Mouse (Mus musculus): ENCODE data around the gene Suclg2. TPM values are rescaled to one million over a fixed set of nuclear protein-coding genes. Genes with fewer than 3 reads are reported as not detected.

Gene Suclg2
- polyA plus RNA-seq, 1 experiment from 2014 or later: 12.6 TPM

DNA sequence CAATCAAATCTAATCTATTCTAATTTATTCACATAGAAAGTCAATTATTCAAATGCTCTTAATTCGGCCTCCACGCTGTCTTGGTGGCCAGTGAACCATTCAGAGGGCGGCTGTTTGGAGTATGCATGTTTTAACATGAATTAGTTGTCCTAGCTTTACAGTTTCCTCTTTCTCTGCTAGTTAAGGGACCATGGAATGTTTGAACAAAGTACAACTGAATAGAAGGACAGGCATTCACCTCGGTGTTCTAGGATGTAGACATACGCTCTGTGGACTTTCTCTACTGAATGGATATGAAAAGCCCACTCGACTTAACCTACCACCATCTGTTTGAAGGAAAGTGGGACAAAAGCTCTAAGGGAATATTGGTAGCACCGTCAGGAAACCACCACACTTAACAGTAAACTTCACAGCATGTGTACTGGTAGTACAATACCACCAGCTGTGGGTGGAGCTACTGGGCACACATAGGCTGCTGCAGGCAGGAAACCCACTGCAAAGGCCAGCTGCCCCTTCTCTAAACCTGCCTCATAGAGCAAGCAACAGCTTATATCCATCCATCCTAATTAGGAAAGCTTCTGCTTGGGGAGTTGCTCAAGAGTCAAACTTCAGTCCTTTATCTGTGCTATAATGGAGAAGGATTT, 172.3 kb downstream of the Suclg2 start:
- Histone ChIP-seq H3K4me1 (ENCODE audit: control insufficient read depth, insufficient read depth, low read length) (peaks cover 3% of the 10 kb centered on the region; the same call in 1 of the 2 replicates), H3K27me3 (ENCODE audit: control insufficient read depth, insufficient read depth, low read depth, low read length) (no peaks in the 10 kb centered on the region), H3K9me3 (replicated peaks; ENCODE audit: control insufficient read depth, low read length, poor library complexity, severe bottlenecking) (no peaks in the 10 kb centered on the region), H3K4me2 (ENCODE audit: low read length) (no peak overlapping the region), H3K9ac (ENCODE audit: low read depth, low read length) (no peak overlapping the region), H3K27ac (ENCODE audit: low read length) (no peak overlapping the region), H3K4me3 (ENCODE audit: low read depth, low read length) (no peak overlapping the region), H3K36me3 (ENCODE audit: control insufficient read depth, insufficient read depth, low read length) (no peaks in the 10 kb centered on the region)
- no peak for ATAC-seq
- 37% methylated on average over 7 of the region's 7 CpGs for WGBS

GRCm38 (mm10) chr6:95545714-95546113, 172.9 kb downstream of the Suclg2 start:
- H3K9me3 ChIP-seq (replicated peaks; ENCODE audit: control insufficient read depth, low read length, poor library complexity, severe bottlenecking): no peaks in the 10 kb centered on the region
- H3K9ac ChIP-seq (ENCODE audit: low read depth, low read length): no peak overlapping the region
- H3K4me3 ChIP-seq (ENCODE audit: low read depth, low read length): no peak overlapping the region
- no peak overlapping the region for H3K27ac ChIP-seq (ENCODE audit: low read length)
- no peaks in the 10 kb centered on the region for H3K36me3 ChIP-seq (ENCODE audit: control insufficient read depth, insufficient read depth, low read length)
- H3K4me2 ChIP-seq (ENCODE audit: low read length): no peak overlapping the region
- no peaks in the 10 kb centered on the region for H3K27me3 ChIP-seq (ENCODE audit: control insufficient read depth, insufficient read depth, low read depth, low read length)
- H3K4me1 ChIP-seq (ENCODE audit: control insufficient read depth, insufficient read depth, low read length): peaks cover 3% of the 10 kb centered on the region; the same call in 1 of the 2 replicates
- no peak for ATAC-seq

GRCm38 (mm10) chr6:95545296-95545695, 173.3 kb downstream of the Suclg2 start:
- Histone ChIP-seq H3K9ac (ENCODE audit: low read depth, low read length) (no peak overlapping the region), H3K27me3 (ENCODE audit: control insufficient read depth, insufficient read depth, low read depth, low read length) (no peaks in the 10 kb centered on the region), H3K4me2 (ENCODE audit: low read length) (no peak overlapping the region), H3K4me1 (ENCODE audit: control insufficient read depth, insufficient read depth, low read length) (peaks cover 3% of the 10 kb centered on the region; the same call in 1 of the 2 replicates), H3K4me3 (ENCODE audit: low read depth, low read length) (no peak overlapping the region), H3K9me3 (replicated peaks; ENCODE audit: control insufficient read depth, low read length, poor library complexity, severe bottlenecking) (no peaks in the 10 kb centered on the region), H3K27ac (ENCODE audit: low read length) (no peak overlapping the region), H3K36me3 (ENCODE audit: control insufficient read depth, insufficient read depth, low read length) (no peaks in the 10 kb centered on the region)
- WGBS: 75% methylated on average over 3 of the region's 3 CpGs
- ATAC-seq: no peak

GRCm38 (mm10) chr6:95535191-95535590, 183.4 kb downstream of the Suclg2 start:
- no peak overlapping the region for H3K27ac ChIP-seq (ENCODE audit: low read length)
- H3K9ac ChIP-seq (ENCODE audit: low read depth, low read length): no peak overlapping the region
- no peak overlapping the region for H3K4me2 ChIP-seq (ENCODE audit: low read length)
- ATAC-seq: no peak
- WGBS: 84% methylated on average over 3 of the region's 3 CpGs
- H3K27me3 ChIP-seq (ENCODE audit: control insufficient read depth, insufficient read depth, low read depth, low read length): no peaks in the 10 kb centered on the region
- H3K36me3 ChIP-seq (ENCODE audit: control insufficient read depth, insufficient read depth, low read length): no peaks in the 10 kb centered on the region
- H3K4me3 ChIP-seq (ENCODE audit: low read depth, low read length): no peak overlapping the region
- no peaks in the 10 kb centered on the region for H3K4me1 ChIP-seq (ENCODE audit: control insufficient read depth, insufficient read depth, low read length)
- H3K9me3 ChIP-seq (replicated peaks; ENCODE audit: control insufficient read depth, low read length, poor library complexity, severe bottlenecking): no peaks in the 10 kb centered on the region

DNA sequence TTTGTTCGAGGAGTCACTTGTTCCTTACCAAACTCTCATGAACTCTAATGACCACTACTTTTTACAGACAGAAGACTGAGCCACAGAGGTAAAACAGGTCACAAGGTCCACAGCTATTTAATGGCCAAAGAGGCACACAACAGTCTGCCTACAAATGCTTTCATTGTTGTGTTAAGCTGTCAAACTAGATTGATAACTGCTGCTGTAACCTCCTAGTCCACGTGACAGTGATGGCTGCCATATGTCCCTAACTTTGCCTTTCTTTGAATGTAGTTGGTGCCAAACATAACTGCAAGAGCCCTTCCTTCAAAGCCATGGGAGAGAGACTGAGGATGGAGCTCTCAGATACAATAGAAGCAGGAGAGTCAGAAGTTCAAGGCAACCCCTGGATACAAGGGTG, 198.8 kb downstream of the Suclg2 start:
- ATAC-seq: no peak
- no peak overlapping the region for H3K4me3 ChIP-seq (ENCODE audit: low read depth, low read length)
- no peaks in the 10 kb centered on the region for H3K27me3 ChIP-seq (ENCODE audit: control insufficient read depth, insufficient read depth, low read depth, low read length)
- no peaks in the 10 kb centered on the region for H3K4me1 ChIP-seq (ENCODE audit: control insufficient read depth, insufficient read depth, low read length)
- H3K9me3 ChIP-seq (replicated peaks; ENCODE audit: control insufficient read depth, low read length, poor library complexity, severe bottlenecking): no peaks in the 10 kb centered on the region
- no peak overlapping the region for H3K27ac ChIP-seq (ENCODE audit: low read length)
- no peak overlapping the region for H3K9ac ChIP-seq (ENCODE audit: low read depth, low read length)
- H3K36me3 ChIP-seq (ENCODE audit: control insufficient read depth, insufficient read depth, low read length): no peaks in the 10 kb centered on the region
- 84% methylated on average over 2 of the region's 2 CpGs for WGBS
- no peak overlapping the region for H3K4me2 ChIP-seq (ENCODE audit: low read length)

DNA sequence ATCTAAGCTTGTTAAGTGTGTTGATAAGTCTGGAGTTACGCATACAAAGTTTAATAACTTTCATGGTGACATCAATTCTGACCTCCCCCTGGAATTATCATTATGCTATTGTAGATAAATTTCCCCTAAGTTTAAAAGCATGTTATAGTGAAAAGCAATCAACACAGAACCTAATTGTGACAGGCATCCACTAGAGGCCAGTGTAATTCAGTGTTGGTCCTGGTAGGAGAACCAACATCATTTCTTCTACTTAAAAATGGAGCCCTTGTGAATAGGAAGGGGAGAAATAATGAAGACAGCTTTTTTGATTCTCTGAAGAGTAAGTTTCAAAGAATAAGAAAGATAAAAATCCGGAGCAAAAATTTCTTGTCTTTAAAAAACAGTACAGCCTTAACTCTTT, 200.2 kb downstream of the Suclg2 start:
- Histone ChIP-seq H3K27ac (ENCODE audit: low read length) (no peak overlapping the region), H3K4me2 (ENCODE audit: low read length) (no peak overlapping the region), H3K36me3 (ENCODE audit: control insufficient read depth, insufficient read depth, low read length) (no peaks in the 10 kb centered on the region), H3K4me1 (ENCODE audit: control insufficient read depth, insufficient read depth, low read length) (no peaks in the 10 kb centered on the region), H3K9me3 (replicated peaks; ENCODE audit: control insufficient read depth, low read length, poor library complexity, severe bottlenecking) (no peaks in the 10 kb centered on the region), H3K4me3 (ENCODE audit: low read depth, low read length) (no peak overlapping the region), H3K27me3 (ENCODE audit: control insufficient read depth, insufficient read depth, low read depth, low read length) (no peaks in the 10 kb centered on the region), H3K9ac (ENCODE audit: low read depth, low read length) (no peak overlapping the region)
- WGBS: 77% methylated on average over 2 of the region's 2 CpGs
- no peak for ATAC-seq

DNA sequence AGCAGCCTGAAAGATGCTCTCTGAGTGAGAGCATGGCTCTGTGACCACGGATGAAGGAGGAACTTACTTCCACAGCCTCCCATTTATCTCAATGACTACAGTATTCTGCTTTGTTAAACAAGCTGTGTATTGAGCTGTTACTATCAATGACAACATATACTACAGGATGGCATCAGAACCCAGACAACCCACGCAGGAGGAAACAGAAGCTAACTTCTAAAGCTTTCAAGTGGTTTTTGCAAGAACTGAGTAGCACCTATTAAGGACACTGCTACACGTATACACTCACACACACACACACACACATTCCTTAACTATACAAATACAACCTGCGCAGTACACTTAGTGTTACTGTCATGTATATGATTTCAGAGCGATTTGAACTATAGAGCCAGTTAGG, 202.9 kb downstream of the Suclg2 start:
- H3K4me3 ChIP-seq (ENCODE audit: low read depth, low read length): no peak overlapping the region
- H3K9ac ChIP-seq (ENCODE audit: low read depth, low read length): no peak overlapping the region
- no peaks in the 10 kb centered on the region for H3K9me3 ChIP-seq (replicated peaks; ENCODE audit: control insufficient read depth, low read length, poor library complexity, severe bottlenecking)
- no peaks in the 10 kb centered on the region for H3K36me3 ChIP-seq (ENCODE audit: control insufficient read depth, insufficient read depth, low read length)
- ATAC-seq: no peak
- WGBS: 89% methylated on average over 5 of the region's 5 CpGs
- H3K4me2 ChIP-seq (ENCODE audit: low read length): no peak overlapping the region
- no peaks in the 10 kb centered on the region for H3K4me1 ChIP-seq (ENCODE audit: control insufficient read depth, insufficient read depth, low read length)
- no peaks in the 10 kb centered on the region for H3K27me3 ChIP-seq (ENCODE audit: control insufficient read depth, insufficient read depth, low read depth, low read length)
- no peak overlapping the region for H3K27ac ChIP-seq (ENCODE audit: low read length)

DNA sequence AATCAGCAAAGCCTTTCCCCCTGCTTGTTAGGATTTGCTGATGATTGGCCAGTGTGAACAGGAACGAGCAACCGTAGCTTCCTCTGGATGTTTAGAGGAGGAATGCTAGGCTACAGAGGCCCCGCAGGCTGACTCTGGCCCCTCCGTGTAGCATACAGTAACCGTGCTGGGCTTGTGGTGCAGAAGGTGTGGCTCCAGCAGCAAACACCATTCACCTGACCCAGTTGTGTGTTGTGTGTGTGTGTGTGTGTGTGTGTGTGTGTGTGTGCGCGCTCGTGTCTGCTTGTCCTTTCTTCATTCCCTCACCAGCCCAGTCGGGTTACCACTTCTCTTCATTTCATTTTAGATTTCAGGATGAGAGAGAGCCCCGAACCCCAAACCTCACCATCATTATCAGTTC, 203.9 kb downstream of the Suclg2 start:
- no peak for ATAC-seq
- H3K27ac ChIP-seq (ENCODE audit: low read length): no peak overlapping the region
- H3K9me3 ChIP-seq (replicated peaks; ENCODE audit: control insufficient read depth, low read length, poor library complexity, severe bottlenecking): no peaks in the 10 kb centered on the region
- H3K4me1 ChIP-seq (ENCODE audit: control insufficient read depth, insufficient read depth, low read length): no peaks in the 10 kb centered on the region
- no peaks in the 10 kb centered on the region for H3K36me3 ChIP-seq (ENCODE audit: control insufficient read depth, insufficient read depth, low read length)
- 89% methylated on average over 10 of the region's 10 CpGs for WGBS
- H3K4me2 ChIP-seq (ENCODE audit: low read length): no peak overlapping the region
- H3K4me3 ChIP-seq (ENCODE audit: low read depth, low read length): no peak overlapping the region
- no peaks in the 10 kb centered on the region for H3K27me3 ChIP-seq (ENCODE audit: control insufficient read depth, insufficient read depth, low read depth, low read length)
- no peak overlapping the region for H3K9ac ChIP-seq (ENCODE audit: low read depth, low read length)

DNA sequence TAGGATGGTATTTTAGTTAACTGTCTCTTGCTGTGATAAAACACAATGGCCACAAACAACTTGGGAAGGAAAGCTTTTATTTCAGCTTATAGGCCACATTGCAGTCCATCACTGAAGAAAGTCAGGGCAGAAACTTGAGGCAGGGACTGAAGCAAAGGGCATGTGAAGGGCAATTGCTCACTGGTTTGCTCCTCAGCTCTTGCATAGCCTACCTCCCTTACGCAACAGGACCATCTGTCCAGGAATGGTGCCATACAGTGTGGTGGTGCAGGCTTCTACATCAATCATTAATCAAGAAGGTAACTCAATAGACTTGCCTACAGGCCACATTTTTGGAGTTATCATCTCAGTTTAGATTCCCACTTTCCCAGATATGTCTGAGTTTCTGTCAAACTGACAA, 206.9 kb downstream of the Suclg2 start:
- 100% methylated on average over 1 of the region's 1 CpGs for WGBS
- ATAC-seq: no peak
- H3K27ac ChIP-seq (ENCODE audit: low read length): no peak overlapping the region

More for the DNA sequence above, 206.9 kb downstream of the Suclg2 start:
- no peaks in the 10 kb centered on the region for H3K36me3 ChIP-seq (ENCODE audit: control insufficient read depth, insufficient read depth, low read length)
- H3K9me3 ChIP-seq (replicated peaks; ENCODE audit: control insufficient read depth, low read length, poor library complexity, severe bottlenecking): no peaks in the 10 kb centered on the region
- no peak overlapping the region for H3K9ac ChIP-seq (ENCODE audit: low read depth, low read length)
- H3K4me2 ChIP-seq (ENCODE audit: low read length): no peak overlapping the region
- H3K4me3 ChIP-seq (ENCODE audit: low read depth, low read length): no peak overlapping the region
- H3K4me1 ChIP-seq (ENCODE audit: control insufficient read depth, insufficient read depth, low read length): no peaks in the 10 kb centered on the region
- H3K27me3 ChIP-seq (ENCODE audit: control insufficient read depth, insufficient read depth, low read depth, low read length): no peaks in the 10 kb centered on the region

Data from midbrain, embryonic 16.5 days (tissue).